Mouse (Mus musculus): ENCODE measurements around the gene Cdipt. TPM values are rescaled to one million over a fixed set of nuclear protein-coding genes. Genes with fewer than 3 reads are reported as not detected.

The Cdipt gene
- polyA plus RNA-seq, 1 experiment: 134 TPM

GRCm38 (mm10) chr7:127026984-127027726 is 51.4 kb downstream of the Cdipt start, which contains the start of gene Maz:
Maz (minus strand) TSS chr7:127027037.
- TF ChIP-seq CTCF (IDR thresholded peaks at IDR 0.05; ENCODE audit: borderline replicate concordance, insufficient read depth, low read length): no peak
- TF ChIP-seq POLR2A (IDR thresholded peaks at IDR 0.05; ENCODE audit: low read depth, low read length): peak; percentile 49
- peaks cover 4% of the 10 kb centered on the region for H3K4me1 ChIP-seq (ENCODE audit: control insufficient read depth, insufficient read depth, low read length)
- peak within 1 kb of the TSS; percentile 94 for H3K27ac ChIP-seq (ENCODE audit: insufficient read depth, low read length)
- peak within 1 kb of the TSS; percentile 73 for H3K4me3 ChIP-seq (ENCODE audit: insufficient read depth, low read length)

GRCm38 (mm10) chr7:127027885-127028284 is 52.2 kb downstream of the Cdipt start:
- TF ChIP-seq POLR2A (IDR thresholded peaks at IDR 0.05; ENCODE audit: low read depth, low read length): no peak
- H3K4me3 ChIP-seq (ENCODE audit: insufficient read depth, low read length): peak overlapping the region; percentile 25
- H3K4me1 ChIP-seq (ENCODE audit: control insufficient read depth, insufficient read depth, low read length): peaks cover 4% of the 10 kb centered on the region; the same call in 1 of the 2 replicates
- peak overlapping the region; percentile 84 for H3K27ac ChIP-seq (ENCODE audit: insufficient read depth, low read length)

Other genes with a start within 250 kb of the Cdipt start
- 132 and 145 TPM in 2 replicates for gene Mapk3, start 216.3 kb upstream of the Cdipt start, polyA plus RNA-seq (2011; ENCODE audit: insufficient read length, low read depth, missing spikeins)
- gene Gdpd3, start 209.6 kb upstream of the Cdipt start, polyA plus RNA-seq (2011; ENCODE audit: insufficient read length, low read depth, missing spikeins): 2.8 and 3.6 TPM in 2 replicates
- gene Ypel3, start 199.0 kb upstream of the Cdipt start, polyA plus RNA-seq (2011; ENCODE audit: insufficient read length, low read depth, missing spikeins): 58.8 and 62.2 TPM in 2 replicates
- 0.49 TPM in 1 of 2 replicates, not detected in the other for gene Tbx6, start 194.4 kb upstream of the Cdipt start, polyA plus RNA-seq (2011; ENCODE audit: insufficient read length, low read depth, missing spikeins)
- 106 and 118 TPM in 2 replicates for gene Ppp4c, start 183.4 kb upstream of the Cdipt start, polyA plus RNA-seq (2011; ENCODE audit: insufficient read length, low read depth, missing spikeins)
- gene Fam57b, start 178.2 kb upstream of the Cdipt start, polyA plus RNA-seq (2011; ENCODE audit: insufficient read length, low read depth, missing spikeins): 0.37 and 1.2 TPM in 2 replicates
- gene 4930451I11Rik, start 144.3 kb upstream of the Cdipt start, polyA plus RNA-seq (2011; ENCODE audit: insufficient read length, low read depth, missing spikeins): not detected in 2 replicates
- not detected in 2 replicates for gene Doc2a, start 128.5 kb upstream of the Cdipt start, polyA plus RNA-seq (2011; ENCODE audit: insufficient read length, low read depth, missing spikeins)
- 20.5 and 40.2 TPM in 2 replicates for gene Hirip3, start 113.9 kb upstream of the Cdipt start, polyA plus RNA-seq (2011; ENCODE audit: insufficient read length, low read depth, missing spikeins)
- 54.0 and 63.0 TPM in 2 replicates for gene Ino80e, start 113.5 kb upstream of the Cdipt start, polyA plus RNA-seq (2011; ENCODE audit: insufficient read length, low read depth, missing spikeins)
- 42.0 and 45.4 TPM in 2 replicates for gene Taok2, start 91.2 kb upstream of the Cdipt start, polyA plus RNA-seq (2011; ENCODE audit: insufficient read length, low read depth, missing spikeins)
- gene Tmem219, start 53.0 kb upstream of the Cdipt start, polyA plus RNA-seq (2011; ENCODE audit: insufficient read length, low read depth, missing spikeins): 30.7 and 33.6 TPM in 2 replicates
- gene Kctd13, start 47.0 kb upstream of the Cdipt start, polyA plus RNA-seq (2011; ENCODE audit: insufficient read length, low read depth, missing spikeins): 9.0 and 9.1 TPM in 2 replicates
- gene Asphd1, start 26.3 kb upstream of the Cdipt start, polyA plus RNA-seq (2011; ENCODE audit: insufficient read length, low read depth, missing spikeins): 0.30 TPM in 1 of 2 replicates, not detected in the other
- not detected in 2 replicates for gene Sez6l2, start 25.4 kb upstream of the Cdipt start, polyA plus RNA-seq (2011; ENCODE audit: insufficient read length, low read depth, missing spikeins)
- 1.7 TPM in 1 of 2 replicates, not detected in the other for gene Cdiptos, start 184 bp downstream of the Cdipt start, polyA plus RNA-seq (2011; ENCODE audit: insufficient read length, low read depth, missing spikeins)
- 32.2 and 47.6 TPM in 2 replicates for gene Mvp, start 38.7 kb downstream of the Cdipt start, polyA plus RNA-seq (2011; ENCODE audit: insufficient read length, low read depth, missing spikeins)
- 21.7 and 25.6 TPM in 2 replicates for gene Pagr1b, start 40.6 kb downstream of the Cdipt start, polyA plus RNA-seq (2011; ENCODE audit: insufficient read length, low read depth, missing spikeins)
- 14.0 and 14.3 TPM in 2 replicates for gene Pagr1a, start 41.4 kb downstream of the Cdipt start, polyA plus RNA-seq (2011; ENCODE audit: insufficient read length, low read depth, missing spikeins)
- gene Gm42742, start 45.2 kb downstream of the Cdipt start, polyA plus RNA-seq (2011; ENCODE audit: insufficient read length, low read depth, missing spikeins): 13.5 and 15.7 TPM in 2 replicates
- 3.1 and 15.3 TPM in 2 replicates for gene Prrt2, start 45.3 kb downstream of the Cdipt start, polyA plus RNA-seq (2011; ENCODE audit: insufficient read length, low read depth, missing spikeins)
- 86.9 and 127 TPM in 2 replicates for gene Maz, start 51.1 kb downstream of the Cdipt start, polyA plus RNA-seq (2011; ENCODE audit: insufficient read length, low read depth, missing spikeins)
- 22.5 and 37.4 TPM in 2 replicates for gene Kif22, start 66.6 kb downstream of the Cdipt start, polyA plus RNA-seq (2011; ENCODE audit: insufficient read length, low read depth, missing spikeins)
- not detected in 2 replicates for gene Zg16, start 111.4 kb downstream of the Cdipt start, polyA plus RNA-seq (2011; ENCODE audit: insufficient read length, low read depth, missing spikeins)
- 0.42 and 1.1 TPM in 2 replicates for gene AI467606, start 115.4 kb downstream of the Cdipt start, polyA plus RNA-seq (2011; ENCODE audit: insufficient read length, low read depth, missing spikeins)
- gene Qprt, start 146.3 kb downstream of the Cdipt start, polyA plus RNA-seq (2011; ENCODE audit: insufficient read length, low read depth, missing spikeins): 0.25 TPM in 1 of 2 replicates, not detected in the other
- gene Spn, start 161.9 kb downstream of the Cdipt start, polyA plus RNA-seq (2011; ENCODE audit: insufficient read length, low read depth, missing spikeins): not detected in 2 replicates
- 66.3 and 74.3 TPM in 2 replicates for gene Cd2bp2, start 220.1 kb downstream of the Cdipt start, polyA plus RNA-seq (2011; ENCODE audit: insufficient read length, low read depth, missing spikeins)
- 37.0 and 37.5 TPM in 2 replicates for gene Tbc1d10b, start 232.6 kb downstream of the Cdipt start, polyA plus RNA-seq (2011; ENCODE audit: insufficient read length, low read depth, missing spikeins)
- gene Mylpf, start 233.0 kb downstream of the Cdipt start, polyA plus RNA-seq (2011; ENCODE audit: insufficient read length, low read depth, missing spikeins): 1.4 and 1.7 TPM in 2 replicates